Comparison of ENCODE assay signal across 8 mouse cellular contexts in the genomic region with DNA sequence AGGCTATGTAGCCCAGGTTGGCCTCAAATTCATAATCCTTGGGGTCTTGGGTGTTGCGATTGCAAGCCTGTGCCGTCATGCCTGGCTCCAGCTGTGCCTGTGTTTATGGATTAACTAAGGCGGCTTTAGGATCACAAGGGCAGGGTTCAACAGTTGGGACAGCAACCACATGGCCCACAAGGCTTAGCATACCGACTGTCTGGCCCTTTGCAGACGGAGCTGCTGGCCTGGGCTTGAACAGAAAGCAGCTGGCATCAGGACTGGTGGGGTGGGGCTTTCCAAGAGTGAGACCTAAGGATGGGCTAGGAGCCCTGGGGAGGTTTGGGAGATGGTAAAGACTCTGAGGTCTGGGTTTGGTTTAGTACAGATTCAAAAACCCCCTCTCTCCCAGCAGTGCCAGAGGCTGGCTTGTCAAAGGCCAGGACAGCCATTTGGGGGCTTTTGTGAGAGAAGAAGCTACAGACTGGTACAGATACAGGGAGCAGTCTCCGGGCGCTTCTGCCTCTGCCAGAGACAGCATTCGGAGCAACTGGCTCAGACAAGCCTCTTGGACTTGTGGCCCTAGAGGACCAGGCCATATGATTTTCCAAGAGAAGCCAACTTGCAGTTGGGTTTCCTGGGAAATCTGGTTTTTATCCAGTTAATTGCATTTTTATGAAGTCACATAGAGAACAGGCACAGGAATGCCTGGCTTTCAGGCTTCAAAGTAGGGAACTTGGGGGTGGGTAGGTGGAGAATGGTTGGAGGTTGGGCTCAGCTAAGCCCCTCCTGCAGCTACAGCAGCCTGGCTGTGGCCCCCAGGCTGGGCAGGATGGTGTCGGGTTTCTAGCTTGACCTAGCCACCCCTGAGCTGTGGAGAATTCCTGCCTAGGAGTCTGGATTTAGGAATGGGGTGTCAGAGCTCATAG. TPM values are rescaled to one million over a fixed set of nuclear protein-coding genes. Genes with fewer than 3 reads are reported as not detected.
DNase-seq lines count a peak whose midpoint lies in the region; ATAC-seq and TF ChIP-seq lines count a peak whose summit lies in the region.

No protein-coding gene starts in this region.

- H3K4me3 ChIP-seq in ES-E14 (ENCODE audit: insufficient read depth in 1 of 2, low read depth in 1 of 2, low read length in 2 of 2, poor library complexity in 1 of 2, severe bottlenecking in 1 of 2), result peak overlapping the region; percentile 43
- peak overlapping the region; percentile 46 for H3K4me3 ChIP-seq in liver, embryonic 13.5 days (replicated peaks)

- DNase-seq in 3T3-L1 (ENCODE audit: low read depth, low spot score) (peak; percentile 33), ES-E14 (ENCODE audit: low read depth, low spot score) (no peak)
- DNase-seq in hindlimb bud, embryonic 11.5 days (ENCODE audit: extremely low spot score, low read depth, low spot score), result peak; percentile 89
- no peak for DNase-seq in liver, embryonic 13.5 days
- DNase-seq in c-Kit-positive CD71-positive TER-119-positive erythroid progenitor cells, embryonic 14.5 days (ENCODE audit: low spot score), result no peak
- no peak for DNase-seq in spleen, postnatal 14 days (ENCODE audit: low spot score in 2 of 2)
- DNase-seq in thymus, postnatal 0 days (ENCODE audit: low spot score), result no peak
- no peak for DNase-seq in thymus, postnatal 4 days

- H3K9me3 ChIP-seq in ES-E14 (ENCODE audit: control insufficient read depth, insufficient read depth, low read depth, low read length), result no peaks in the 10 kb centered on the region
- no peaks in the 10 kb centered on the region for H3K9me3 ChIP-seq in liver, embryonic 13.5 days (replicated peaks)

- in situ Hi-C loops in ES-E14 (cut with MboI; ENCODE audit: low sequenced_read_pairs in 2 of 2, unreplicated experiment in 2 of 2), result no loop called here

- peak overlapping the region; percentile 76 for H3K4me2 ChIP-seq in liver, embryonic 13.5 days

- H3K9ac ChIP-seq in ES-E14 (ENCODE audit: insufficient read depth, low read depth, low read length, poor library complexity, severe bottlenecking), result peak overlapping the region; percentile 19; the same call in 1 of the 2 replicates
- peak overlapping the region; percentile 65 for H3K9ac ChIP-seq in liver, embryonic 13.5 days

- H3K4me1 ChIP-seq in ES-E14 (ENCODE audit: control insufficient read depth in 2 of 2, insufficient read depth in 2 of 2, low read length in 2 of 2, poor library complexity in 1 of 2), result peaks cover 8 to 31% of the 10 kb centered on the region in 2 experiments
- H3K4me1 ChIP-seq in liver, embryonic 13.5 days (replicated peaks), result peaks cover 73% of the 10 kb centered on the region

- no peak for ATAC-seq in liver, embryonic 13.5 days (ENCODE audit: low read depth)

- 68% methylated on average over 9 of the region's 9 CpGs for WGBS in liver, embryonic 13.5 days (ENCODE audit: insufficient replicate concordance)

- no peaks in the 10 kb centered on the region for H3K36me3 ChIP-seq in ES-E14 (ENCODE audit: control insufficient read depth, insufficient read depth, low read length, poor library complexity, severe bottlenecking)
- no peaks in the 10 kb centered on the region for H3K36me3 ChIP-seq in liver, embryonic 13.5 days

- peak overlapping the region; percentile 38 for H3K27ac ChIP-seq in ES-E14 (ENCODE audit: insufficient read depth, low read depth, low read length, poor library complexity, severe bottlenecking)
- H3K27ac ChIP-seq in liver, embryonic 13.5 days, result peak overlapping the region; percentile 90

- H3K27me3 ChIP-seq in liver, embryonic 13.5 days, result no peaks in the 10 kb centered on the region

TF ChIP-seq in ES-E14, 5 proteins besides CTCF, POLR2A, EP300 and RAD21:
- TF ChIP-seq ZNF384 (IDR thresholded peaks at IDR 0.05; ENCODE audit: low read depth, low read length), result no peak
- no peak for TF ChIP-seq HCFC1 (IDR thresholded peaks at IDR 0.05; ENCODE audit: borderline replicate concordance, insufficient read depth, low read length)
- no peak for TF ChIP-seq ZC3H11A (IDR thresholded peaks at IDR 0.05; ENCODE audit: borderline replicate concordance, low read depth, low read length)
- no peak for TF ChIP-seq CHD2 (IDR thresholded peaks at IDR 0.05; ENCODE audit: low read depth, low read length)
- TF ChIP-seq MAFK (IDR thresholded peaks at IDR 0.05; ENCODE audit: insufficient read depth, low read depth, low read length), result no peak
TF ChIP-seq in ES-E14: peak in this region for 0.

RNA-seq across cellular contexts. Expression of a gene that starts 37.8 kb away (rescaled TPM):
- total RNA-seq in ES-E14 (2012; rRNA removed), result 13.2 and 15.9 TPM in 2 replicates
- 0.71 and 0.91 TPM in 2 replicates for polyA plus RNA-seq in liver, embryonic 13.5 days (2015; fragmentation: Nextera tagmentation; extraction: Ambion mirVana)
- polyA plus RNA-seq in thymus, postnatal 0 days (2015; fragmentation: Nextera tagmentation; extraction: Ambion mirVana), result 4.8 and 7.9 TPM in 2 replicates

Comparison
In these comparisons a context has a peak if more than half of its experiments do, and no peak if none do; other contexts are left out.
1. DNase-seq: peak in 3T3-L1 (single experiment) and hindlimb bud, embryonic 11.5 days (single experiment); none in ES-E14 (single experiment), liver, embryonic 13.5 days (single experiment), c-Kit-positive CD71-positive TER-119-positive erythroid progenitor cells, embryonic 14.5 days (single experiment), spleen, postnatal 14 days (0 of 2), thymus, postnatal 0 days (single experiment) and thymus, postnatal 4 days (single experiment).